Mouse (Mus musculus): ENCODE results near the gene Ston1. TPM values are rescaled to one million over a fixed set of nuclear protein-coding genes. Genes with fewer than 3 reads are reported as not detected.

The Ston1 gene
- polyA plus RNA-seq (2012; rRNA removed): 13.5 and 27.2 TPM in 2 replicates

GRCm38 (mm10) chr17:88597222-88598055 lies at the start of gene Ston1:
Gene Ston1, plus strand, starts transcription at chr17:88597684.

GRCm38 (mm10) chr17:88668452-88668851 lies 71.0 kb downstream of the Ston1 start, which contains the start of gene Gtf2a1l:
Gene Gtf2a1l, plus strand, starts transcription at chr17:88668660.

Other genes with a start within 250 kb of the Ston1 start
- 5.5 and 6.2 TPM in 2 replicates for gene Foxn2, start 157.0 kb upstream of the Ston1 start, polyA plus RNA-seq (2012; rRNA removed)
- gene Ppp1r21, start 67.6 kb upstream of the Ston1 start, polyA plus RNA-seq (2012; rRNA removed): 27.2 and 27.9 TPM in 2 replicates
- gene Gtf2a1l, start 71.0 kb downstream of the Ston1 start, polyA plus RNA-seq (2012; rRNA removed): 1.3 and 2.2 TPM in 2 replicates
- gene Lhcgr, start 194.3 kb downstream of the Ston1 start, polyA plus RNA-seq (2012; rRNA removed): 97.7 and 276 TPM in 2 replicates